Mouse (Mus musculus): ENCODE data around the gene 4930467E23Rik.
"Not testable (repeated sequence)": the region's sequence is repeated elsewhere in the genome, so short reads cannot be mapped to it uniquely, and the experiment has no call there.

- TF ChIP-seq CTCF, POLR2A (IDR thresholded peaks at IDR 0.05; ENCODE audit: extremely low read depth, insufficient read depth, low read length): not testable (repeated sequence)
These were observed 47.1 kb upstream of the 4930467E23Rik start for GRCm38 (mm10) chr8:19682311-19682710.
